Mouse (Mus musculus) MEL (cell line): ENCODE results near the gene Urb1.

Experiments
- CHD1 ChIP-seq: IDR thresholded peaks from 2 replicates; pipeline ENCODE4 v1.6.1; 2012; ENCODE audit warnings: low read depth, mild to moderate bottlenecking, inconsistent platforms, low read length, improper control_type of control experiment
- CTCF ChIP-seq, 3 experiments: IDR thresholded peaks in 2 of 3; conservative IDR thresholded peaks in 1 of 3; 2 replicates each; pipeline ENCODE4 v1.5.1; 2011 to 2012; ENCODE audit warnings: low read length in 3 of 3, low read depth in 2 of 3, mild to moderate bottlenecking in 2 of 3, improper control_type of control experiment in 1 of 3, inconsistent platforms in 1 of 3, mixed read lengths in 1 of 3, moderate library complexity in 1 of 3; ENCODE audit not compliant: control insufficient read depth in 1 of 3, insufficient read depth in 1 of 3, poor library complexity in 1 of 3, severe bottlenecking in 1 of 3
- ELF1 ChIP-seq: IDR thresholded peaks from 2 replicates; pipeline ENCODE4 v1.6.1; 2014; ENCODE audit warnings: low read depth, mild to moderate bottlenecking, inconsistent platforms, low read length, improper control_type of control experiment, moderate library complexity
- EP300 ChIP-seq, 2 experiments: IDR thresholded peaks; 2 replicates each; pipeline ENCODE4 v1.6.1; 2011; ENCODE audit warnings: improper control_type of control experiment in 2 of 2, low read length in 2 of 2, low read depth in 1 of 2, mild to moderate bottlenecking in 1 of 2
- GATA1 ChIP-seq: IDR thresholded peaks from 2 replicates; pipeline ENCODE4 v1.6.1; 2011; ENCODE audit warnings: low read depth, low read length, improper control_type of control experiment
- MAZ ChIP-seq: IDR thresholded peaks from 2 replicates; pipeline ENCODE4 v1.6.1; 2012; ENCODE audit warnings: low read depth, mild to moderate bottlenecking, inconsistent platforms, low read length, improper control_type of control experiment
- MEF2A ChIP-seq: IDR thresholded peaks from 2 replicates; pipeline ENCODE4 v1.6.1; 2014; ENCODE audit warnings: low read depth, mild to moderate bottlenecking, inconsistent platforms, low read length, improper control_type of control experiment; ENCODE audit not compliant: poor library complexity, insufficient replicate concordance, severe bottlenecking; ENCODE audit errors: extremely low read depth
- POLR2A ChIP-seq, 2 experiments: IDR thresholded peaks; 2 replicates each; pipeline ENCODE4 v1.6.1; 2011 to 2012; ENCODE audit warnings: low read length in 2 of 2, mild to moderate bottlenecking in 2 of 2, control low read depth in 1 of 2, improper control_type of control experiment in 1 of 2, low read depth in 1 of 2, moderate library complexity in 1 of 2; ENCODE audit not compliant: control insufficient read depth in 1 of 2, insufficient read depth in 1 of 2, poor library complexity in 1 of 2
- TAL1 ChIP-seq: IDR thresholded peaks from 2 replicates; pipeline ENCODE4 v1.6.1; 2012; ENCODE audit warnings: mild to moderate bottlenecking, inconsistent platforms, low read length, moderate library complexity, mixed read lengths
- USF1 ChIP-seq: IDR thresholded peaks from 2 replicates; pipeline ENCODE4 v1.6.1; 2014; ENCODE audit warnings: low read depth, mild to moderate bottlenecking, inconsistent platforms, low read length, improper control_type of control experiment, moderate library complexity
- USF2 ChIP-seq, 2 experiments: IDR thresholded peaks; 2 replicates each; pipeline ENCODE4 v1.6.1; 2011 to 2012; ENCODE audit warnings: improper control_type of control experiment in 2 of 2, low read length in 2 of 2, borderline replicate concordance in 1 of 2, inconsistent platforms in 1 of 2, low read depth in 1 of 2, mild to moderate bottlenecking in 1 of 2; ENCODE audit not compliant: insufficient read depth in 1 of 2
- ZMIZ1 ChIP-seq: IDR thresholded peaks from 2 replicates; pipeline ENCODE4 v1.6.1; 2012; ENCODE audit warnings: low read depth, mild to moderate bottlenecking, inconsistent platforms, low read length, improper control_type of control experiment, moderate library complexity

DNA sequence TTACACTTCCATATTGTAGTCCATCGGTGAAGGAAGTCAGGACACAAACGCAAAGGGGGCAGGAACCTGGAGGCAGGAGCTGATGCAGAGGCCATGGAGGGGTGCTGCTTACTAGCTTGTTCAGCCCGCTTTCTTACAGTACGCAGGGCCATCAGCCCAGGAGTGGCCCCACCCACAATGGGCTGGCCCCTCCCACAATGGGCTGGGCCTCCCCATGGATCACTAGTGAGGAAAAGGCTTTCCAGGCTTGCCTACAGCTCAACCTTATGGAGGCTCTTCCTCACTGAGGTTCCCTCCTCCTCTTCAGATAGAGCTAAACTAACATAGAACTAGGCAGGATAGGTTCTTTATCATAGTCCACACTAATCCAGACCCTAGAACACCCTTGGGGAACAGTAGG, 86.2 kb downstream of the Urb1 start:
- TF ChIP-seq TAL1 (no peak), GATA1 (no peak), CHD1 (no peak), CTCF (IDR thresholded peaks at IDR 0.05 in 2 of 3, conservative IDR thresholded peaks at IDR 0.05 in 1 of 3; ENCODE audit: control insufficient read depth in 1 of 3, insufficient read depth in 1 of 3, low read depth in 2 of 3, low read length in 3 of 3, poor library complexity in 1 of 3, severe bottlenecking in 1 of 3) (no peak), ZMIZ1 (no peak), USF1 (no peak), ELF1 (no peak), USF2 (IDR thresholded peaks at IDR 0.05; ENCODE audit: borderline replicate concordance in 1 of 2, insufficient read depth in 1 of 2, low read depth in 1 of 2, low read length in 2 of 2) (no peak), EP300 (IDR thresholded peaks at IDR 0.05; ENCODE audit: low read depth in 1 of 2, low read length in 2 of 2) (no peak), MAZ (no peak), POLR2A (IDR thresholded peaks at IDR 0.05; ENCODE audit: control insufficient read depth in 1 of 2, insufficient read depth in 1 of 2, low read depth in 1 of 2, low read length in 2 of 2, poor library complexity in 1 of 2) (no peak), MEF2A (no peak)
